Mouse (Mus musculus) frontal cortex, adult 2 months (tissue): ENCODE results near the gene Ccl19. TPM values are rescaled to one million over a fixed set of nuclear protein-coding genes. Genes with fewer than 3 reads are reported as not detected.
"Not testable (repeated sequence)": the region's sequence is repeated elsewhere in the genome, so short reads cannot be mapped to it uniquely, and the experiment has no call there.

ENCODE experiments used
- DNase-seq, 2 experiments: peaks; one replicate each; pipeline ENCODE4 v3.0.0; 2022; ENCODE audit warnings: low spot score in 1 of 2; ENCODE audit errors: extremely low spot score in 1 of 2
- polyA plus RNA-seq: library from polyadenylated mRNA; depleted of rRNA; stranded (reverse); fragments of >200 nt; gene quantifications from 2 replicates; pipeline ENCODE4 v1.2.3, GENCODE M21; 2012; rRNA removed

Gene Ccl19
- polyA plus RNA-seq = 1.4 and 2.8 TPM in 2 replicates

DNA sequence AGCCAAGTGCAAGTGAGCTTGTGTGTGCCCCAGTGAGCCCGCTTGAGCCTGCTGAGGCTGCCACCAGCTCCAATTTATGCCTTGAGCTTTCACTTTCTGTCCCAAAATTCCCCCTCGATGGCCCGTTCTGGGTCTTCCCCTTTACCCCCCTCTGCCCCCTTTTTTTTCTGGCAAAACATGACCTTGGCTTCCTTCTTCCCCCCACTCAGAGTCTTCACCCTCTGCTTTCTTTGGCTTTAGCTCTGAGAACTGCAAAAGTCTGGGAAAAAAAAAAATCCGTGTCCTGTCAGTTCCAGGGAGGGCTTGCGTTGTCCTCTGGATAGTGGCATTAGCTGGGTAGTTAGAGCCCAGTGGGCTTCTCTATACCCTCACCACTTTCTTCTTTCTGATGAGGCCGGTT lies at the start of gene Ccl19:
Gene Ccl19, minus strand, starts transcription at position 101 of the 400 bp plus-strand sequence.
- DNase-seq = not testable (repeated sequence)

DNA sequence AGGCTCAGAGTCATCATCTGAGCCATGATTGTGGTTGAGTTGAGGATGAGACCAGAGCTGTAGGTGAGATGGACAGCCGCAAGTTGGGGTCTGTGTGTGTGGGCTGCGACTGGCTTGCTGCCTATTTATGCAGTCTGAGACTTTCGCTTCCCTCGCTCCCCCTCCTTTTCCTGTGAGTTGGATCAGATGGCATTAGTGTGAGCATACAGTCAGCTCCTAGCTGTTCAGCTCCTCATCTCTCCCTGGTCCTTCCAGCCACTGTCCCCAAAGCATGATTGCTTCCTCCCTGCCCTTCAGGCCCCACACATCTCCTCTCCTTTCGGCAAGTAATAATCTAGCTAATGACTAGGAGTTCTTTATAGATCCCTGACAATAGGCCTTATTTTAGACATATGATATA lies 17.5 kb upstream of the Ccl19 start, which contains the start of gene Ccl21a:
Gene Ccl21a, minus strand, starts transcription at position 101 of the 400 bp plus-strand sequence.
- DNase-seq = not testable (repeated sequence)

DNA sequence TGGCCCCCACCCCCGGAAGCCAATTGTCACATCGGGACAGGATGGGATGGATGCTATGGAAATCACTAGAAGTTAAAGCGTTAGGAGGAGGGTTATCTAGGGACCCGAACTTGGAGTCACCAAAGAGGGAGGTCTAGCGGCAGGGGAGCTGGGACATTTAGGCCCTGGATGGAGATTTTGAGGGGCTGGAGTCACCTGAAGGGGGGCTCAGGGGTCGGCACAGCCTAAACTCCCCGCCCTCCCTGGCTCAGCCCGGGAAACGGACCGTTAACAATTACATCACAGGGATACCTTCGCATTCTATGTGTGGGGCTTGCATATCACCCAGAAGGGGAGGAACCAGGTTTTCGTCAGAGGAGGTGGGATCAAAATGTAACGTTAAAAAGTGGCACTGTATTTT lies 21.1 kb downstream of the Ccl19 start, which contains the start of gene 4930578G10Rik:
Gene 4930578G10Rik, plus strand, starts transcription at position 301 of the 400 bp plus-strand sequence.
- not testable (repeated sequence) for DNase-seq

Other genes starting within 250 kb of the Ccl19 start
- gene Fam205a2, start 228.4 kb downstream of the Ccl19 start, polyA plus RNA-seq = 0.66 TPM in 1 of 2 replicates, not detected in the other
- gene Gm10591, start 144.4 kb downstream of the Ccl19 start, polyA plus RNA-seq = not detected in 2 replicates
- gene Gm2564, start 126.9 kb downstream of the Ccl19 start, polyA plus RNA-seq = 1.2 and 1.8 TPM in 2 replicates
- 5.6 and 6.9 TPM in 2 replicates for gene Ccl27b, start 101.3 kb downstream of the Ccl19 start, polyA plus RNA-seq
- 0.08 TPM in 1 of 2 replicates, not detected in the other for gene Il11ra2, start 94.7 kb downstream of the Ccl19 start, polyA plus RNA-seq
- gene 4930578G10Rik, start 21.0 kb downstream of the Ccl19 start, polyA plus RNA-seq = 0.92 and 1.3 TPM in 2 replicates
- 0.12 and 1.3 TPM in 2 replicates for gene Ccl21a, start 17.4 kb upstream of the Ccl19 start, polyA plus RNA-seq
- gene Fam205a1, start 97.3 kb upstream of the Ccl19 start, polyA plus RNA-seq = 0.11 and 0.18 TPM in 2 replicates
- 0.14 TPM in 1 of 2 replicates, not detected in the other for gene Gm12394, start 100.2 kb upstream of the Ccl19 start, polyA plus RNA-seq
- gene Fam205c, start 117.7 kb upstream of the Ccl19 start, polyA plus RNA-seq = 0.22 TPM in 1 of 2 replicates, not detected in the other
- 175 and 199 TPM in 2 replicates for gene Phf24, start 160.1 kb upstream of the Ccl19 start, polyA plus RNA-seq
- gene Dnajb5, start 193.2 kb upstream of the Ccl19 start, polyA plus RNA-seq = 126 and 151 TPM in 2 replicates
- 0.11 and 0.18 TPM in 2 replicates for gene 1700022I11Rik, start 213.0 kb upstream of the Ccl19 start, polyA plus RNA-seq
- 170 and 193 TPM in 2 replicates for gene Vcp, start 243.9 kb upstream of the Ccl19 start, polyA plus RNA-seq